Mouse (Mus musculus) megakaryocyte progenitor cell, adult 5-6 weeks (primary cell): ENCODE measurements around the gene Mon2. TPM values are rescaled to one million over a fixed set of nuclear protein-coding genes. Genes with fewer than 3 reads are reported as not detected.
"Not testable (repeated sequence)": the region's sequence is repeated elsewhere in the genome, so short reads cannot be mapped to it uniquely, and the experiment has no call there.

Experiments
- ATAC-seq: replicated peaks from 2 replicates; pipeline ENCODE4 v1.8.0; 2016; ENCODE audit warnings: mild to moderate bottlenecking, moderate TSS enrichment, inconsistent platforms; ENCODE audit not compliant: poor library complexity
- total RNA-seq, 2 experiments: library from RNA; stranded (forward) in 1 of 2; stranded (reverse) in 1 of 2; fragments of 157-497, 149-512 nt in 1 of 2; fragments of 200-1000 nt in 1 of 2; gene quantifications; 2 replicates each; pipeline versions ENCODE4 v1.2.3 to v1.2.4; 2015 to 2017

Mon2 gene
- total RNA-seq, 2 experiments from 2014 or later: 45.4 to 48.0 TPM

DNA sequence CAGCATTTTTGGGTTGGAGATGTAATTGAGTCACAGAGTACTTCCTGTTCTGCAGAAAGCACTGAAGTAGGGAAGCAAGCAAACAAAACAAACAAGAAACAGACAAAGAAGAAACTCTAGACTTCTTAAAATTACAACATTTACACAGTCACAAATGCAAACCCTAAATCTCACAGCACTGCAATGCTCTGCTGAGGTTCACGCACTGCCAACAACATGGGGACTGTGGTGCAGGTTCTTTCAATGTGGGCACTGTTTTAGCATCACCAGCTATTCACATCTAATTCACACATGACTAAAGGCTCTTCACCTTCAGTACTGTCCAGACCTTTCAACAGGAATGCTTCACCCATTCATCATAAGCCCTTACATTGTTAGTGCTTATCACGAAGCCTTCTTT is 13.3 kb downstream of the Mon2 start:
- no peak for ATAC-seq

GRCm38 (mm10) chr10:123060831-123061230 is 15.5 kb downstream of the Mon2 start:
- ATAC-seq: no peak

GRCm38 (mm10) chr10:123057082-123057481 is 19.2 kb downstream of the Mon2 start:
- no peak for ATAC-seq

DNA sequence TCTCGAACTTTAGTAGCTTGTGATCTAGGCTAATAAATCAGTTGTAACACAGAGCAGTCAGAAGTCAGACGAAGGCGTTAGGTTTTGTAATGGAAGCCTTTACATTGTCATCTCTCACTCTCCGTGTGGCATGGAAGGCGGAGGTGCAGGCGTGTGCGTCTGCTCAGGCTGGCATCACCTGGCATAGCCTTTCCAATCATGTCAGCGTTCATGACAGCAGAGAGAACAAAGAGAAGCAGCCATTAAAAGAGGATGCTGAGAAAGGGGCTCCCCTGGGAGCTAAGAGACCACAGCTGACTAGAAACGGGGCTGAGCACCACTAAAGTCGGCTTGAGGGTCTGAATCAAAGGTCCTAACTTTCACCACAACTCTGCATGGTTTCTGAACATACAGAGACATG is 19.8 kb downstream of the Mon2 start:
- no peak for ATAC-seq

GRCm38 (mm10) chr10:123055205-123056000 is 20.9 kb downstream of the Mon2 start:
- no peak for ATAC-seq

DNA sequence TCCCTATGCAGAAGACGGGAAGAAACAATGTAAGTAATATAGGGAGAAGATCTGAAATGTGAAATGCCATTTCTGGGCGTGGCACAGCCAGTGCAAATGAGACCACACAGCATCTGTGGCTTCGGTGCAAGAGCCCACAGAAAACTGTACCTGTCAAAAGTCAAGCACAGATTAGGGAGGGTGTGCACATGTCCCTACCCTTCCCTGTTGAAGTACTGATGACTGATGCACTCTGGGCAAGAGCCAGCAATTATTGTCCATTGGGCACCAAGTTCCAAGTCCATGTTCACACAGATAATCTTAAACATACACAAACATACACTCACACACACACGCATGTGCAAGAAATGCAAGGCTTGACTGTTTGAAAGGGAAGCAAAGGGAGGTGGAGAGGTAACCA is 22.7 kb downstream of the Mon2 start:
- ATAC-seq: 0 out of 2 replicates have a peak, but pooled peaks have one; percentile 20

DNA sequence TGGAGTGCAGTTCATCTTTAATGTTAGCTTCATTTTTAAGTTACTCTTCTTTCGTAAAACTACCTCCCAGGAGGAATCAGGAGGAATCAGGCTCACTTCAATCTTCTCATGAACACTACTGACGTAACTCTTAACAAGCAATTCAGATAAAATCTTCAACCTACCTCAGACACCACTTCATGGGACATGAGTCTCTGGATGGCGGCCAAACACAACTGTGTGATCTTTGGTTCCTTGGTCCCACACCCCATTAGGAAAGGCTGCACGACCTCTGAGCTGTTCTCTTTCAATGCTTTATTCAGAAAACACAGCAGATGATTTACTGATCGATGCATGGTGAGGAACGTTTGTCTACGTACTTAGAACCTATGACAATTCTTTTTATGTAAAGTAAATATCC is 24.3 kb downstream of the Mon2 start:
- no peak for ATAC-seq

GRCm38 (mm10) chr10:123048730-123049129 is 27.6 kb downstream of the Mon2 start:
- no peak for ATAC-seq

DNA sequence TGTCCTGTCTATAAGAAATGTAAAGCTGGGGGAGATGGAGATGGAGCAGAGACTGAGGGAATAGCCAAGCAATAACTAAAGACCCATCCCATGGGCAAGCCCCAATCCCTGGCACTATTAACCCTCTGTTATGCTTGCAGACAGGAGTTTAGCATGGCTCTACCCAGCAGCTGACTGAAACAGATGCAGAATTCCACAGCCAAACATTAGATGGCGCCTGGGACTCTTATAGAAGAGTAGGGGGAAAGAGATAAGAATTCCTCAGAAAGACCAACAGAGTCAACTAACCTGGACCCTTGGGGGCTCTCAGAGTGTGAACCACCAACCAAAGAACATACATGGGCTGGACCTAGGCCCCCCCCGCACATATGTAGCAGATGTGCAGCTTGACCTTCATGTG is 36.4 kb downstream of the Mon2 start:
- ATAC-seq: no peak

DNA sequence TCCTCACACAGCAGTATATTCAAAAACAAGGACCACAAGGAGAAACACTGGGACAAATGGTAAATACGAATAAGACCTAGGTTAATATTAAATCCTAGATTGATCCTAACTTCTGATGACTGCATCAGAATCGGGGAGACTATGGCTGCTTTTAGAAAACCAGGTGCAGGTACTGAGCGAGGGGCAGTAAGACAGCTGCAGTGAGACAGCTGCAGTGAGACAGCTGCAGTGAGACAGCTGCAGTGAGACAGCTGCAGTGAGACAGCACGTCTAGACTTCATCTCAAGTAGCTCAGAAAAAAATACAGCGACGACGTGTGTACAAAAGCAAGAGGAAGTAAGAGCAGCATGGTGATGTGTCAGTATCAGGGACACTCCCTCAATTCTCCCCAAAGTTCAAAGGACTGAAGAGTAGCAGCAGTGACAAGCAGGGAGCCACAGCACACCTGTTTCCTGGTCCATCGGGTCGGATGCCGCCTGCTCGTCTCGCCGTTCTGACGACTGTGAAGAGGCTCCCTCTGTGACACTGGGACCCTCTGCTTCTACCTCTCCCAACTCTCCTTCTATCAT is 44.1 kb downstream of the Mon2 start:
- ATAC-seq: no peak

DNA sequence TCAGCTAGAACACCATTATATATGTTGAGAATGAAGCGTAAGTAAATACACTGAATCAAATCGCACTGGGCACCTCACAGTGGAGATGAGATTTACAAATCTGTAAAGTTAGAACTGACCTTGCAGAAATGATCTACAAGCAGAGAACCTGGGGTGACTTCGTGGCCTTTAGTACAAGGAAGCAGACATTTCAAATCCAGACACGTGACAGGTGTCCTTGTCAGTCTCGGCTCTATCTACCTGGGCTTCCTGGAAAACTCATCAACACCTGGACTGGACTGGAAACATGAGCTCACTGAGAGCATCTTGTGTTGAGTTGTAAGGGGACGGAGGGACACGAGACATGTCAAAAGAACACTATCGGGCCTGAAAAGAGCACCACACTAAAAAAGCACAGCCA is 44.9 kb downstream of the Mon2 start:
- ATAC-seq: no peak

DNA sequence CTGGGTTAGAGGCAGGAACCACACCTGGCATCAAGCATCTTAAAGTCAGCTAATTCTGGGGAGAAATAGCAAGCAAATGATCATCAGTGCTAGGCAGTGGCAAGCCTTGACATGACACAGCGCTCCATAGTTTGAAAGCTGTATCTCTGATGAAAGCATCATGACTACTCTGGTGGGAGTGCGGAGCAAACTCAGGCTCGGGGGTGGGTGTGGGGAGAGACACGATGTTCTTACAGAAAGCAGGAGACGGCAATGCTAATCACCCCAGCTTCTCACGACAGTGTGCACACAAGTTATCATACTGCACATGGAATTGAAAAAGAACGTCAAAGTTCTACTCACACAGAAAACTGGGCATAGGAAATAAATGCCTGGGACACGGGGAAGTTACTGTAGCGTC is 45.7 kb downstream of the Mon2 start:
- no peak for ATAC-seq

- no peak for ATAC-seq
Observed at GRCm38 (mm10) chr10:123028949-123029348, 47.4 kb downstream of the Mon2 start.

DNA sequence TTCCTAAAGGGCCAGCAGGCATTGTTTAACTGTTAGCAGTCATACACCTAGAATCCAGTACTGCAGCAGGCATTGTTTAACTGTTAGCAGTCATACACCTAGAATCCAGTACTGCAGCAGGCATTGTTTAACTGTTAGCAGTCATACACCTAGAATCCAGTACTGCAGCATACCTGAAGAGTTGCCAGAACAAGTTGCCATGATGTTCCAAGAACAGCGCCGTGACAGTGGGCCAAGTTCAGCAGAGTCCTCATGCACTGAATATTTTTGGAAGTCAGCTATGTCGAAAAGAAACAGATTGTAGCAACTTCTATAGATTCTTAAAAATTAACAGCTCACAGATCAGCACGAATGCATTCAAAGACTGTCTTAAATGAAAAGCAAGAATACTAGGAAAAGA is 49.6 kb downstream of the Mon2 start:
- ATAC-seq: not testable (repeated sequence)

DNA sequence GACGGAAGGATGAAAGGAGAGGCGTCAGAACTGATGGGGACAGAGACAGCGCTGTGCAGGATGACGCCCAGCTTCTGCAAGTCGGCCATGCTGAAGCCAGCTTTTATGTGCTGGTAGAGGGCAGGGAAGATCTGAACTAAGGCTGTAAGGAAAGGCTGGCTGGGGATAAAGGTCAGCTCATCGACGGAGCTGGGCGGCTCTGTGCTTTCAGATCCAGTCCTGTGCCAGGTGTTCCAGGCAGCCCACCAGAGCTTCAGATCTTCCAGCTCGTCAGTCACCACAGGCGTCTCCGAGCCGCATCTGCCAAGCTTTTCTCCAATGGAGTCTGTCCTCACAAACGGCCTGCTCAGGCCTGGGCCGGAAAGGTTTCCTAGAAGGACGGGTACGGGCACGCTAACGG is 62.9 kb downstream of the Mon2 start:
- ATAC-seq: no peak

GRCm38 (mm10) chr10:123011421-123011820 is 64.9 kb downstream of the Mon2 start:
- ATAC-seq: no peak

DNA sequence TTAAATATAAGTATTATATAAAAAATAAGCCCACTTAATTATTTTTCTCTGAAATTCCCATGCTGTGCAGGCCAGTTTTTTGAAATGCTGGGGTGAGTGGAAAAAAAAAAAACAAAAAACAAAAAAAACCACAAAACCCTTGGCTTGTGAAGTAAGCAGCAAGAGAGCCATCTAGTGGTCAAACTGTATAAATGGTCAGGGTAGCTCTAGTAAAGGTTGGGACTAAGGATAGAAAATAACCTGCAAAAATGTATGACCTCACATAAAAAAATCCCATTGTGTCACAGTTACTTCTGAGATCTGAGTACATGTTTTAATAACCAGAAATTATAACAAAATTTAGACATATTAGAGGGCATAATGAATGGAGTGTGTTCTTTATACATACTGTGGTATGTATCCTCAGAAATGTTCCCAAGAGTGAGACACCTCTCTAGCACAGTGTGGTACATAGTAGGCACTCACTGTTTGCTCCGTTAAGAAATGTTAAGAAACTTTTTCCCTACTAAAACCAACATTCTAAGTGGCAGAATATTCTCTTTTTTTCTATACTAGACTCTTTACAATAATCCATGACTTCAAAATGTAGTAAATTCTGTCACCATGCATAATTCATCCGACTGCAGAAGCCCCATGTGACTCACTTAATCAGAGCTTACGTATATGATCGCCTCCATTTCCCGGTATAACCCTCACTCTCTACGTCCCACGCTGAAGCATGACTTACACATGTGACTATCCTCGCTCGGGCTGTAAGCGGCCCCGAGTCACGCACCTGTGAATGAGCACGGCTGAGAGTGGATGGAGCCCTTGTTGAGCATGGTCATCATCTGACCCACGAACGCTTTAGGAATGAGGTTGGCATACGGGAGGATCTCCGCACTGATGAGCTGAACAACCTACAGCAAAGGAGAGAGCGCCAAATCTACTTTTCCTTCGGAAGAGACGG is 70.8 kb downstream of the Mon2 start:
- ATAC-seq: peak; percentile 91

DNA sequence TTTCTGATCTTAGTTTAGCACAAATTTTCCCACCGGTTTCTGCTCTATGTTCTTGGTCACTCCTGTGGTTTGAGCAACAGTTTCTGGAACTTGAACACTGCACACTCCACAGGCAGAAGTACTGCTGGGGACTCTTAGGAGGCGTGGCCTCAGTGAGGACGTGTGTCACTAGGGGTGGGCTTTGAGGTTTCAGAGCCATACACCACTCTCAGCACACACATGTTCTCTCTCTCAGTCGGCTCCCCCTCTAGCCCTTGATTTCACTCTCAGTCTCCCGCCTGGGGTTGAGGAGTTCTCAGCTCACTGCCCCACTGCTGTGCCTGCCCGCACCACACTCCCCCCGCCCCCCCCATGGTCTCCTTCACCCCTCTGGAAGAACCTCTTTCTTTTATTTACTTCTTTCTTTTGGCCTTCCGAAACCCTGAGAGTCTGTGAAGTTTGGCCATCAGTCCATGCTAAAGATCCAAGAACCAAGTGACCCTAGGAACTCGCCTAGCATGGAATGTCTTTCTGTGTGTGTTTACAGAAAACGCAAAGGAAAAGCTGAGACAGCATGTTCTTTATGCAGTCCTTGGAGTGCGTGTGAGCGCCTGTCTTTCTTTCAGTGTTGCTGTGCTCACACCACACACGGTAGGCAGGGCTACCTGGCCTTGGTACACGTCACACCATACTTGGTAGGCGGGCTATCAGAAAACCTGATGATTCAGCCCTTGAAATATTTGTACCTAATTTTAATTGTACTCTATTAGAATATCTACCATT is 71.6 kb downstream of the Mon2 start:
- peak; percentile 63 for ATAC-seq

- no peak for ATAC-seq
Observed at GRCm38 (mm10) chr10:123001985-123002384, 74.3 kb downstream of the Mon2 start.

- ATAC-seq: peak; percentile 52
Observed at GRCm38 (mm10) chr10:123001363-123001762, 74.9 kb downstream of the Mon2 start.

DNA sequence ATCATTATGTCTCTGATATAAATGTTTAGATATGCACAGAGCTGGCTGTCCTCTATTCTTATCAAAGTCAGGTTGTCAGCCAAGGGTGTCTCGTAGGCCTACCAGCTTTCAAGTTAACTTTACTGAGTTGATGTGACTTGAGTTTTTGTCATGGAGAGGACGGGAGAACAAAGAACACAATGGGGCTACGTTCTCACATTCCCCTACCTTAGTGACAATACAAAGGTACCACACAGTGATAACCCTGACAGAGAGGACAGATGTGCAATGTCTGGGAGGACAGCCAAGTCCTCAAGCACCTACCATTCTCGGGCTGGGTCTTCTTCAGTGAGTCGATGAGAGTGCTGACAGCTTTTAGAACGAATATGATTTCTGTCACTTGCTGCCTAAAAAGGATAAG is 76.9 kb downstream of the Mon2 start:
- no peak for ATAC-seq
